Mouse (Mus musculus) spleen, postnatal 36 days (tissue): ENCODE measurements around the gene Srsf5.
A peak's percentile ranks its signal among the peaks of the same experiment; 100 is the strongest.

Source experiments
- DNase-seq, 2 experiments: peaks; one replicate each; pipeline ENCODE4 v3.0.0; 2022; ENCODE audit warnings: low spot score in 2 of 2, mixed read lengths in 1 of 2

Gene Srsf5

DNA sequence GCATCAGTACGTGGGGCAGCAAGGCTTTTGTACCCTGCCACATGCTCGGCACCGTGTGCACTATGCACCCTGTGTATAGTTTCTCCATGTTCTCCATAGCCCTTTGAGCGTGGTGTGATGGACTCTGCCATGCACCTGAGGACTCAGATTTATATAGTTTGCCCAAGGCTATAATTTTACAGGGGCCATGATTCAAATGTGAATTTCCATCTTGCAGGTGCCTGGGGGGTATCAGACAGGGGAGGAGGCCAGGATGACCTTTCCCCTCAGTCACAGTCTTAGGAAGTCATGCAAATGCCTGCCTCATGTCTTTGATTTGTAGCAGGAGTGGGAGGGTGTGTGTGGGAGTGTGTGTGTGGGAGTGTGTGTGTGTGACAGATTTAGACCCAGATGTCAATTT lies 52.3 kb downstream of the Srsf5 start:
- DNase-seq = no peak

DNA sequence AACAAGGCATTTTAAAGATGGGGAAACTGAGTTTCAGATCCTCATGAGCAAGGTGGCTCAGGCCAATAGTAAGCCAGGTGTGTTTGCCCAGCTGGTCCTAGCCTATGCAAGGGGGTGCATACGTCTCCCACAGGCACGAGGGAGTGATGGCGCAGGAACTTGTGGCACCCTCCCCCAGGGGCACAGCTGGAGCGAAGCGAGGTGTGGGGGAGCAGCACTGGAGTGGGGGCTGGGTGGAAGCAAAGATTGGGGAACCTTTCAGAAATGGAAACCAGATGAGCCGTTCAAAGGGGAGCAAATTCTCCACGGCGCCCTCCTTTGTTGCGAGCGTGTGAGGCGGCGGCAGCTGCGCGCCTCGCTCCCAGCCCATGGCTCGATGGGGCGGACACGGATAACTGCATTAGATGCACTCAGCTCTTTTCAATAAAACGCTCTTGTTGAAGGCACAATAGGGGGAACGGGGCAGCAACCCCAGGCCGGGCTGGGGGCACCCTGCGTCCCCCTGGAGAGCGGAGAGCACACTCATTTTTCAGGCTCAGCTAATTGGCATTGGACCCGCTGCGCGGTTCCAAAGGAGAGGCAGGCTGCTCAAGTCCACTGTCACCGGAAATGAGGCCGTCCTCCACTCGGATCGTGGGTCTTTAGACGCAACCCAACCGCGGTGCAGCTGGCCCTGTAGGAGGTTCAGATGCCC lies 53.4 kb downstream of the Srsf5 start:
- peak; percentile 29 to 40 for DNase-seq
